Mouse (Mus musculus) MEL (cell line): Measurements from ENCODE around the gene Naa15. TPM values are rescaled to one million over a fixed set of nuclear protein-coding genes. Genes with fewer than 3 reads are reported as not detected.

Experiments used
- DNase-seq: peaks from one replicate; pipeline ENCODE4 v3.0.0; 2011; ENCODE audit warnings: low read depth, low spot score
- H3K27ac ChIP-seq: 2 replicates; pipeline ENCODE4 v1.5.1; 2012; ENCODE audit warnings: low read depth, mild to moderate bottlenecking, control low read depth, low read length, moderate library complexity; ENCODE audit not compliant: control insufficient read depth
- H3K27me3 ChIP-seq, 2 experiments: fragments of 150-350 bp in 1 of 2; sonication (generic) in 1 of 2; 2 replicates each; pipeline ENCODE4 v1.6.1; 2012; ENCODE audit warnings: low read length in 2 of 2, mild to moderate bottlenecking in 2 of 2, improper control_type of control experiment in 1 of 2, moderate library complexity in 1 of 2; ENCODE audit not compliant: insufficient read depth in 2 of 2, control insufficient read depth in 1 of 2
- H3K36me3 ChIP-seq, 2 experiments: 2 replicates each; pipeline ENCODE4 v1.6.1; 2012 to 2014; ENCODE audit warnings: low read length in 2 of 2, improper control_type of control experiment in 1 of 2, inconsistent platforms in 1 of 2, mild to moderate bottlenecking in 1 of 2; ENCODE audit not compliant: insufficient read depth in 2 of 2, control insufficient read depth in 1 of 2
- H3K4me1 ChIP-seq, 2 experiments: fragments of 150-350 bp in 1 of 2; sonication (generic) in 1 of 2; 2 replicates each; pipeline ENCODE4 v1.6.1; 2012; ENCODE audit warnings: low read length in 2 of 2, improper control_type of control experiment in 1 of 2, mild to moderate bottlenecking in 1 of 2; ENCODE audit not compliant: insufficient read depth in 2 of 2, control insufficient read depth in 1 of 2
- H3K4me3 ChIP-seq, 2 experiments: fragments of 150-350 bp in 1 of 2; sonication (generic) in 1 of 2; 2 replicates each; pipeline ENCODE4 v1.5.1; 2012; ENCODE audit warnings: low read depth in 2 of 2, low read length in 2 of 2, mild to moderate bottlenecking in 2 of 2, moderate library complexity in 2 of 2, control low read depth in 1 of 2, improper control_type of control experiment in 1 of 2; ENCODE audit not compliant: control insufficient read depth in 1 of 2, insufficient read depth in 1 of 2
- H3K79me2 ChIP-seq: 2 replicates; pipeline ENCODE4 v1.6.1; 2012; ENCODE audit warnings: mild to moderate bottlenecking, low read length, moderate library complexity; ENCODE audit not compliant: control insufficient read depth, poor library complexity, insufficient read depth
- H3K9ac ChIP-seq: 2 replicates; pipeline ENCODE4 v1.6.1; 2012; ENCODE audit warnings: low read depth, mild to moderate bottlenecking, control low read depth, low read length, moderate library complexity; ENCODE audit not compliant: control insufficient read depth, poor library complexity, severe bottlenecking
- H3K9me3 ChIP-seq: fragments of 150-350 bp; sonication (generic); replicated peaks from 2 replicates; pipeline ENCODE4 v1.6.1; 2012; ENCODE audit warnings: mild to moderate bottlenecking, low read length, improper control_type of control experiment, moderate library complexity; ENCODE audit not compliant: insufficient read depth
- CHD1 ChIP-seq: IDR thresholded peaks from 2 replicates; pipeline ENCODE4 v1.6.1; 2012; ENCODE audit warnings: low read depth, mild to moderate bottlenecking, inconsistent platforms, low read length, improper control_type of control experiment
- CTCF ChIP-seq, 3 experiments: IDR thresholded peaks in 2 of 3; conservative IDR thresholded peaks in 1 of 3; 2 replicates each; pipeline ENCODE4 v1.5.1; 2011 to 2012; ENCODE audit warnings: low read length in 3 of 3, low read depth in 2 of 3, mild to moderate bottlenecking in 2 of 3, improper control_type of control experiment in 1 of 3, inconsistent platforms in 1 of 3, mixed read lengths in 1 of 3, moderate library complexity in 1 of 3; ENCODE audit not compliant: control insufficient read depth in 1 of 3, insufficient read depth in 1 of 3, poor library complexity in 1 of 3, severe bottlenecking in 1 of 3
- E2F4 ChIP-seq: IDR thresholded peaks from 2 replicates; pipeline ENCODE4 v1.6.1; 2011; ENCODE audit warnings: low read depth, low read length, improper control_type of control experiment, borderline replicate concordance
- ELF1 ChIP-seq: IDR thresholded peaks from 2 replicates; pipeline ENCODE4 v1.6.1; 2014; ENCODE audit warnings: low read depth, mild to moderate bottlenecking, inconsistent platforms, low read length, improper control_type of control experiment, moderate library complexity
- EP300 ChIP-seq, 2 experiments: IDR thresholded peaks; 2 replicates each; pipeline ENCODE4 v1.6.1; 2011; ENCODE audit warnings: improper control_type of control experiment in 2 of 2, low read length in 2 of 2, low read depth in 1 of 2, mild to moderate bottlenecking in 1 of 2
- ETS1 ChIP-seq: IDR thresholded peaks from 2 replicates; pipeline ENCODE4 v1.6.1; 2012; ENCODE audit warnings: low read depth, mild to moderate bottlenecking, inconsistent platforms, low read length, improper control_type of control experiment, moderate library complexity
- GABPA ChIP-seq: IDR thresholded peaks from 2 replicates; pipeline ENCODE4 v1.6.1; 2012; ENCODE audit warnings: low read depth, mild to moderate bottlenecking, inconsistent platforms, low read length, improper control_type of control experiment, moderate library complexity
- GATA1 ChIP-seq: IDR thresholded peaks from 2 replicates; pipeline ENCODE4 v1.6.1; 2011; ENCODE audit warnings: low read depth, low read length, improper control_type of control experiment
- HCFC1 ChIP-seq: IDR thresholded peaks from 2 replicates; pipeline ENCODE4 v1.6.1; 2012; ENCODE audit warnings: low read depth, mild to moderate bottlenecking, inconsistent platforms, low read length, improper control_type of control experiment, moderate library complexity
- JUND ChIP-seq: IDR thresholded peaks from 2 replicates; pipeline ENCODE4 v1.6.1; 2011; ENCODE audit warnings: low read depth, mild to moderate bottlenecking, improper control_type of control experiment, low read length
- KAT2A ChIP-seq: conservative IDR thresholded peaks from 2 replicates; pipeline ENCODE4 v1.6.1; 2012; ENCODE audit warnings: low read depth, low read length, improper control_type of control experiment, inconsistent platforms
- MAFK ChIP-seq: IDR thresholded peaks from 2 replicates; pipeline ENCODE4 v1.6.1; 2011; ENCODE audit warnings: low read depth, mild to moderate bottlenecking, low read length, improper control_type of control experiment, borderline replicate concordance
- MAX ChIP-seq: IDR thresholded peaks from 2 replicates; pipeline ENCODE4 v1.6.1; 2011; ENCODE audit warnings: low read length, improper control_type of control experiment
- MAZ ChIP-seq: IDR thresholded peaks from 2 replicates; pipeline ENCODE4 v1.6.1; 2012; ENCODE audit warnings: low read depth, mild to moderate bottlenecking, inconsistent platforms, low read length, improper control_type of control experiment
- MEF2A ChIP-seq: IDR thresholded peaks from 2 replicates; pipeline ENCODE4 v1.6.1; 2014; ENCODE audit warnings: low read depth, mild to moderate bottlenecking, inconsistent platforms, low read length, improper control_type of control experiment; ENCODE audit not compliant: poor library complexity, insufficient replicate concordance, severe bottlenecking; ENCODE audit errors: extremely low read depth
- MXI1 ChIP-seq: IDR thresholded peaks from 2 replicates; pipeline ENCODE4 v1.6.1; 2011; ENCODE audit warnings: mild to moderate bottlenecking, low read depth, low read length, improper control_type of control experiment
- MYB ChIP-seq: IDR thresholded peaks from 2 replicates; pipeline ENCODE4 v1.6.1; 2011; ENCODE audit warnings: mild to moderate bottlenecking, low read depth, low read length, improper control_type of control experiment
- NELFE ChIP-seq: IDR thresholded peaks from 2 replicates; pipeline ENCODE4 v1.6.1; 2011; ENCODE audit warnings: low read depth, low read length, improper control_type of control experiment
- NRF1 ChIP-seq: IDR thresholded peaks from 2 replicates; pipeline ENCODE4 v1.6.1; 2014; ENCODE audit warnings: low read depth, mild to moderate bottlenecking, inconsistent platforms, low read length, improper control_type of control experiment, moderate library complexity; ENCODE audit not compliant: poor library complexity, insufficient read depth, severe bottlenecking
- POLR2AphosphoS5 ChIP-seq: IDR thresholded peaks from 2 replicates; pipeline ENCODE4 v1.6.1; 2012; ENCODE audit warnings: low read depth, borderline replicate concordance, mild to moderate bottlenecking, inconsistent platforms, low read length, moderate library complexity, mixed read lengths
- RAD21 ChIP-seq: IDR thresholded peaks from 2 replicates; pipeline ENCODE4 v1.6.1; 2011; ENCODE audit warnings: mild to moderate bottlenecking, low read depth, low read length, improper control_type of control experiment
- RCOR1 ChIP-seq: IDR thresholded peaks from 2 replicates; pipeline ENCODE4 v1.6.1; 2012; ENCODE audit warnings: low read depth, mild to moderate bottlenecking, inconsistent platforms, low read length, improper control_type of control experiment
- SIN3A ChIP-seq: IDR thresholded peaks from 2 replicates; pipeline ENCODE4 v1.6.1; 2012; ENCODE audit warnings: low read length, improper control_type of control experiment, inconsistent platforms
- SMC3 ChIP-seq: IDR thresholded peaks from 2 replicates; pipeline ENCODE4 v1.6.1; 2011; ENCODE audit warnings: low read depth, low read length, improper control_type of control experiment
- TBP ChIP-seq: IDR thresholded peaks from 2 replicates; pipeline ENCODE4 v1.8.0; 2011; ENCODE audit warnings: low read depth, low read length, improper control_type of control experiment
- TCF12 ChIP-seq: IDR thresholded peaks from 2 replicates; pipeline ENCODE4 v1.6.1; 2014; ENCODE audit warnings: low read depth, mild to moderate bottlenecking, inconsistent platforms, low read length, improper control_type of control experiment, moderate library complexity
- ZNF384 ChIP-seq: IDR thresholded peaks from 2 replicates; pipeline ENCODE4 v1.6.1; 2012; ENCODE audit warnings: low read depth, mild to moderate bottlenecking, inconsistent platforms, low read length, improper control_type of control experiment
- polyA plus RNA-seq, 2 experiments: library from polyadenylated mRNA; stranded (reverse) in 1 of 2; unstranded in 1 of 2; fragments of >175 nt in 1 of 2; fragments of >200 nt in 1 of 2; gene quantifications; 2 replicates each; pipeline versions ENCODE4 v1.2.1 to v1.2.4; 2012; ENCODE audit warnings: low replicate concordance in 2 of 2, low read depth in 1 of 2; ENCODE audit not compliant: insufficient read length in 2 of 2, insufficient read depth in 1 of 2, missing spikeins in 1 of 2
- total RNA-seq: library from RNA; depleted of rRNA; stranded (reverse); fragments of 300-350 nt; gene quantifications from 2 replicates; pipeline ENCODE4 v1.2.3, GENCODE M21; 2012

Naa15 gene
- total and polyA plus RNA-seq, 3 experiments = 36.6 to 558 (median 61.6) TPM

DNA sequence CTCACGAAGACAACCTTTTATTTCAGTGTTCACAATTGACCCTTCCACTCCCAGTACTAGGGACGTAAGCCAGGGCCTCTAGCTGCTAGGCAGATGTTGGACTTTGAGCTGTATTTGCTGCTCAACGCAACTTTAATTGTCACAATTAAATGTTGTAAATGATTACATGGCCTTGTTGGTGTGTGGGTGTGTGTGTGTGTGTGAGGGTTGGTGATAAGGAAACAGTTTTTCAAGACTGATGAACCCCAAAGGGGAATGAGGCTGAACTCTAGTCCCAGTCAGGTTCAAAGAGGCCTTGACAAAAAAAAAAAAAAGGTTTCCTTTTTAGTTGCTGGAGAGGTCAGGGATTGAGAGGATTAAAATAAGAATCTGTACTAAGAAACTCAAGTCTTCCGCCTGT lies 102.5 kb downstream of the Naa15 start:
- Histone ChIP-seq H3K4me3 (peak overlapping the region; percentile 32 to 37; a peak in 2 of 4 replicates), H3K36me3 (peaks cover 0 to 21% of the 10 kb centered on the region in 2 experiments; a peak in 3 of 4 replicates), H3K79me2 (no peaks in the 10 kb centered on the region), H3K4me1 (peaks cover 8 to 19% of the 10 kb centered on the region in 2 experiments; a peak in 3 of 4 replicates), H3K27ac (peak overlapping the region; percentile 98), H3K27me3 (no peaks in the 10 kb centered on the region), H3K9ac (peak overlapping the region; percentile 61), H3K9me3 (no peaks in the 10 kb centered on the region)
- TF ChIP-seq MXI1 (peak; percentile 11; the same call in 1 of the 2 replicates), EP300 (IDR thresholded peaks at IDR 0.05; ENCODE audit: low read depth in 1 of 2, low read length in 2 of 2) (peak; percentile 48 to 83), GATA1 (peak; percentile 70), ETS1 (peak; percentile 62), MYB (0 out of 2 replicates have a peak, but pooled peaks have one; percentile 27), SIN3A (peak; percentile 53), KAT2A (no peak), HCFC1 (no peak), ZNF384 (peak; percentile 85), TCF12 (peak; percentile 55)
- peak; percentile 70 for DNase-seq

DNA sequence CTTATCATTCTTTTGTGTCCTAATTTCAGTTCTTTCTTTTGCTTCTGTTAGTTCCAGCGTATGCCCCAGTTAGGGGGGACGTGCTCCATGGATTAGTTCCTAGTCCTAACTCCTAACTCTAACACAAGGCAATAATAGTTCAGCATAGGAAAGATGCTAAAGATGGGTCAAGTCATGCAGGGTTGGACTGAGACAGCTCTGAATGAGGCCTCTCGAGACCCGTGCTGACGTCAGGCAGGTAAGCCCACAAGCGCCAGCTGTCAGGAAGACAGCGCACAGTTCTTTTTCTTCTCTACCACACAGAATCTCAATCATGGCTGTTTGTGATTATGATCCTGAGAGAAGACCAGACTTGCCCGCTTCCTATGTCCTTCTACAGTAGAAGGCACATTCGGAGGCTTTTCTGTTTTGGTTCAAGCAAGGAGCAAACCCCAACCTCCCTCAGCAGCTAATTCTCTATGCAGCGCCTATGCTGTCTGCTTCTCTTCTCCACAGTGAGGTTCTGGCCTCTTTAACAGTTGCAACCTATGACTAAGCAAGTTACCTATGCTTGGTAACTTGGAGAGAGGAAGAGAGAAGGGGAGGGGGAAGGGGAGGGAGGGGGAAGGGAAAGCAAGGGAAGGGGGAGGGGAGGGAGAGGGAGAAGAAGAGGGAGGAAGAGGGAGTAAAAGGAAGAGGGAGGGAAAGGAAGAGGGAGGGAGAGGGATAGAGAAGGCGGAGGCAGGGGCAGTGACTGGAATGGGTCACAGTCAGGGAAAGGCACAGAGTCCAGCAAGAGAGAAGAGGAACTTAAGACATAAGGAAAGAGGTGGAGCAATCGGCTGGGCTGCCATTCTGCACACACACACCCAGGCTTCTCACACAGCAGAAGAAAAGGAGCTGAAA lies 103.2 kb downstream of the Naa15 start:
- H3K4me3 ChIP-seq = peak overlapping the region; percentile 37 to 44
- H3K27ac ChIP-seq = peak overlapping the region; percentile 98
- H3K4me1 ChIP-seq = peaks cover 8 to 19% of the 10 kb centered on the region in 2 experiments; a peak in 3 of 4 replicates
- no peaks in the 10 kb centered on the region for H3K27me3 ChIP-seq
- no peaks in the 10 kb centered on the region for H3K9me3 ChIP-seq
- H3K9ac ChIP-seq = peak overlapping the region; percentile 71
- DNase-seq = peak; percentile 86
- no peaks in the 10 kb centered on the region for H3K79me2 ChIP-seq
- H3K36me3 ChIP-seq = peaks cover under 1 to 21% of the 10 kb centered on the region in 2 experiments
- TF ChIP-seq TBP (no peak; the same call in 1 of the 2 replicates), RAD21 (no peak), EP300 (IDR thresholded peaks at IDR 0.05; ENCODE audit: low read depth in 1 of 2, low read length in 2 of 2) (peak in 1 of 2 experiments; percentile 78; a peak in 3 of 4 replicates), MEF2A (no peak), KAT2A (no peak), ELF1 (no peak), MAX (no peak), GATA1 (no peak), CHD1 (peak; percentile 70; the same call in 1 of the 2 replicates), POLR2AphosphoS5 (no peak), RCOR1 (peak; percentile 38; the same call in 1 of the 2 replicates), HCFC1 (no peak), NRF1 (no peak), NELFE (peak; percentile 31; the same call in 1 of the 2 replicates), MXI1 (peak; percentile 17; the same call in 1 of the 2 replicates), MAZ (peak; percentile 76), SMC3 (no peak), GABPA (peak; percentile 69; the same call in 1 of the 2 replicates), SIN3A (peak; percentile 64; the same call in 1 of the 2 replicates), E2F4 (no peak), JUND (no peak), CTCF (IDR thresholded peaks at IDR 0.05 in 2 of 3, conservative IDR thresholded peaks at IDR 0.05 in 1 of 3; ENCODE audit: control insufficient read depth in 1 of 3, insufficient read depth in 1 of 3, low read depth in 2 of 3, low read length in 3 of 3, poor library complexity in 1 of 3, severe bottlenecking in 1 of 3) (no peak), MAFK (peak; percentile 41; the same call in 1 of the 2 replicates), TCF12 (peak; percentile 24; the same call in 1 of the 2 replicates)
